Mouse (Mus musculus): ENCODE measurements at regions not wholly inside any gene's neighbourhood (a gene's known extent, or its start where the extent isn't known, plus 50 kb on each side); places are given as distances from the start of the nearest gene placed in this dataset.

GRCm38 (mm10) chr13:15802043-15802795 is 209.4 kb upstream of the Inhba start:
- DNase-seq (ENCODE audit: low read depth, low spot score) = no peak

- DNase-seq (ENCODE audit: low read depth, low spot score) = no peak
Observed at GRCm38 (mm10) chr13:15803965-15804364, 207.7 kb upstream of the Inhba start.

- DNase-seq (ENCODE audit: low read depth, low spot score) = no peak
Observed at GRCm38 (mm10) chr13:15806925-15807324, 204.7 kb upstream of the Inhba start.

GRCm38 (mm10) chr13:15822261-15822850 is 189.3 kb upstream of the Inhba start:
- no peak for DNase-seq (ENCODE audit: low read depth, low spot score)

GRCm38 (mm10) chr13:15845806-15846205 is 165.8 kb upstream of the Inhba start:
- DNase-seq (ENCODE audit: low read depth, low spot score) = peak; percentile 31

- DNase-seq (ENCODE audit: low read depth, low spot score) = no peak
Observed at GRCm38 (mm10) chr13:15848017-15848416, 163.6 kb upstream of the Inhba start.

- no peak for DNase-seq (ENCODE audit: low read depth, low spot score)
Observed at GRCm38 (mm10) chr13:15849129-15849528, 162.5 kb upstream of the Inhba start.

- no peak for DNase-seq (ENCODE audit: low read depth, low spot score)
Observed at GRCm38 (mm10) chr13:15850358-15850757, 161.3 kb upstream of the Inhba start.

- no peak for DNase-seq (ENCODE audit: low read depth, low spot score)
Observed at GRCm38 (mm10) chr13:15853022-15853566, 158.6 kb upstream of the Inhba start.

GRCm38 (mm10) chr13:15862941-15863340 is 148.7 kb upstream of the Inhba start:
- no peak for DNase-seq (ENCODE audit: low read depth, low spot score)

- DNase-seq (ENCODE audit: low read depth, low spot score) = no peak
Observed at GRCm38 (mm10) chr13:15863344-15863743, 148.3 kb upstream of the Inhba start.

GRCm38 (mm10) chr13:15867046-15867561 is 144.5 kb upstream of the Inhba start:
- DNase-seq (ENCODE audit: low read depth, low spot score) = no peak

- no peak for DNase-seq (ENCODE audit: low read depth, low spot score)
Observed at GRCm38 (mm10) chr13:15877606-15878005, 134.0 kb upstream of the Inhba start.

- DNase-seq (ENCODE audit: low read depth, low spot score) = no peak
Observed at GRCm38 (mm10) chr13:15879576-15879975, 132.1 kb upstream of the Inhba start.

GRCm38 (mm10) chr13:15890794-15891193 is 120.9 kb upstream of the Inhba start:
- no peak for DNase-seq (ENCODE audit: low read depth, low spot score)

GRCm38 (mm10) chr13:15891403-15891802 is 120.2 kb upstream of the Inhba start:
- no peak for DNase-seq (ENCODE audit: low read depth, low spot score)

GRCm38 (mm10) chr13:15898201-15898600 is 113.5 kb upstream of the Inhba start:
- no peak for DNase-seq (ENCODE audit: low read depth, low spot score)

GRCm38 (mm10) chr13:15901710-15902675 is 109.7 kb upstream of the Inhba start:
- no peak for DNase-seq (ENCODE audit: low read depth, low spot score)

- no peak for DNase-seq (ENCODE audit: low read depth, low spot score)
Observed at GRCm38 (mm10) chr13:15907806-15908205, 103.8 kb upstream of the Inhba start.

- no peak for DNase-seq (ENCODE audit: low read depth, low spot score)
Observed at GRCm38 (mm10) chr13:15910578-15910977, 101.1 kb upstream of the Inhba start.

- no peak for DNase-seq (ENCODE audit: low read depth, low spot score)
Observed at GRCm38 (mm10) chr13:15911263-15911662, 100.4 kb upstream of the Inhba start.

GRCm38 (mm10) chr13:15914270-15914669 is 97.4 kb upstream of the Inhba start:
- no peak for DNase-seq (ENCODE audit: low read depth, low spot score)

All from CD4-positive, CD25-positive, alpha-beta regulatory T cell, adult 2 months (primary cell).